In the genomic region with DNA sequence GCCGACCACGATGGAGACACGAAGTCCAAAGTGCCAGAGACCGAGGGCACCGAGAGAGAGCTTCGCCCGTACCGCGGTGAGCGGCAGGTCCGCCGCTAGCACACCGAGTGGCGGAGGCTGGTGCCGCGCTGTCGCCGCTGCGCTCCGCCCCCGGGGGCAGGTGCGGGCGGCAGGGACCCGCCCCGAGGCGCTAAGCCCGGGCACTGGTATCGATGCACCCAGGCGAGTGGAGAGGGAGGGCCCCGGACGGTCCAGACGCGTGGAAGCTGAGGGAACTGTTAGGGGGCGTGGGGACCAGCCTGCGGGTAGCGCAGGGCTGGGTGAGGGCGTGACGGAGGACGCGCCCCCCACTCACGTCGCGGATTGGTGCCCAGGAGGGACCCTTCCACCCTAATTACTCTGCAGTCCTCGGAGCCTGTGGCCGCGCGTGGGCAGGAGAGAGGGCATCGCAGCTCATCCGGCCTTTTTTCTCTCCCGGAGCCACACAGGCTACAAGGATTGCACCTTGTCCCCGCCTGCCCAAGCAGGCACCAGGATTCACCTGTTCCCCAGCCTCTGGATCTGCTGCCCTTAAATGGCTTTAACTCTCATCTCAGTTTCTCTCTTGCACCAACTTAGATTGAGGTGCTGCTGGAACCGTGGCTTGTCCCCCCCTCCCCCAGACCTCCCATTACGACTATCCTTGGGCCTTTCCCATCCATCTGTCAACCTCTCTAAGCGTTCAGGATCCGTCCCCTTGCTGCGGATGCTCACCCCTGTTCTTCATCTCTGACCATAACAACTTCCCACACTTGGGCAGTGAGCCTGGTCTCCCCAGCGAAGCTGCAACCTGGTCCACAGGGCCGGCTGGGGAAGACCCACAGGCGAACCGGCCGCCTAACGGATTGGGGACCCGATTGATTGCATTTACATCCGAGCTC, we compare ENCODE assay signal across 8 mouse cellular contexts. TPM values are rescaled to one million over a fixed set of nuclear protein-coding genes. Genes with fewer than 3 reads are reported as not detected.
DNase-seq lines count a peak whose midpoint lies in the region; ATAC-seq and TF ChIP-seq lines count a peak whose summit lies in the region.

No protein-coding gene starts in this region.

- H3K9ac ChIP-seq in forebrain, embryonic 15.5 days (replicated peaks): peak overlapping the region; percentile 50
- peak overlapping the region; percentile 41 for H3K9ac ChIP-seq in lung, embryonic 14.5 days

- DNase-seq in ovary, postnatal 14 days (ENCODE audit: low spot score): peak; percentile 2
- DNase-seq in ovary, adult 18-20 months (ENCODE audit: low spot score): no peak
- peak; percentile 77 for DNase-seq in cerebellum, adult 11 months
- DNase-seq in kidney, adult 18-20 months: peak; percentile 43
- peak; percentile 44 for DNase-seq in lung, embryonic 14.5 days
- DNase-seq in adipocyte (ENCODE audit: low spot score): no peak

- H3K4me3 ChIP-seq in forebrain, embryonic 15.5 days: peak overlapping the region; percentile 52
- peak overlapping the region; percentile 52 for H3K4me3 ChIP-seq in lung, embryonic 14.5 days (ENCODE audit: low read depth, low read length)
- peak overlapping the region; percentile 52 for H3K4me3 ChIP-seq in olfactory bulb, adult 2 months (ENCODE audit: insufficient read depth, low read depth, low read length)

- peaks cover 18% of the 10 kb centered on the region; the same call in 1 of the 2 replicates for H3K27me3 ChIP-seq in forebrain, embryonic 15.5 days
- peaks cover 57% of the 10 kb centered on the region for H3K27me3 ChIP-seq in lung, embryonic 14.5 days (ENCODE audit: insufficient read depth, low read length)

- H3K4me1 ChIP-seq in forebrain, embryonic 15.5 days: peaks cover 28% of the 10 kb centered on the region
- no peaks in the 10 kb centered on the region for H3K4me1 ChIP-seq in lung, embryonic 14.5 days (ENCODE audit: insufficient read depth)
- H3K4me1 ChIP-seq in olfactory bulb, adult 2 months (ENCODE audit: control insufficient read depth, insufficient read depth, low read length): peaks cover 20% of the 10 kb centered on the region

- peak; percentile 83 for ATAC-seq in forebrain, embryonic 15.5 days (replicated peaks)
- ATAC-seq in lung, embryonic 14.5 days (ENCODE audit: insufficient read depth): peak; percentile 68; the same call in 1 of the 2 replicates

- TF ChIP-seq CTCF in lung, embryonic 14.5 days (IDR thresholded peaks at IDR 0.05; ENCODE audit: low read depth): no peak
- no peak for TF ChIP-seq CTCF in olfactory bulb, adult 2 months (IDR thresholded peaks at IDR 0.05; ENCODE audit: insufficient read depth, low read depth, low read length)

- H3K9me3 ChIP-seq in forebrain, embryonic 15.5 days: no peaks in the 10 kb centered on the region
- H3K9me3 ChIP-seq in lung, embryonic 14.5 days (ENCODE audit: low read depth, low read length): no peaks in the 10 kb centered on the region

- TF ChIP-seq POLR2A in olfactory bulb, adult 2 months (IDR thresholded peaks at IDR 0.05; ENCODE audit: insufficient read depth, low read depth, low read length): no peak

- no peaks in the 10 kb centered on the region for H3K36me3 ChIP-seq in forebrain, embryonic 15.5 days
- no peaks in the 10 kb centered on the region for H3K36me3 ChIP-seq in lung, embryonic 14.5 days (ENCODE audit: insufficient read depth)

- H3K4me2 ChIP-seq in forebrain, embryonic 15.5 days (replicated peaks): peak overlapping the region; percentile 94
- H3K4me2 ChIP-seq in lung, embryonic 14.5 days: peak overlapping the region; percentile 96

- H3K27ac ChIP-seq in forebrain, embryonic 15.5 days (replicated peaks): 0 out of 2 replicates have a peak overlapping the region, but pooled peaks have one; percentile 23
- H3K27ac ChIP-seq in lung, embryonic 14.5 days (ENCODE audit: low read depth): no peak overlapping the region
- no peak overlapping the region for H3K27ac ChIP-seq in olfactory bulb, adult 2 months (ENCODE audit: insufficient read depth, low read depth, low read length)

- 4% methylated on average over 64 of the region's 64 CpGs for WGBS in forebrain, embryonic 15.5 days
- 2% methylated on average over 64 of the region's 64 CpGs for WGBS in lung, embryonic 14.5 days
- WGBS in olfactory bulb, adult 2 months: 8% methylated on average over 63 of the region's 64 CpGs

RNA-seq across cellular contexts. Expression of gene Tmem163, which starts 1.4 kb away (rescaled TPM):
- polyA plus RNA-seq in forebrain, embryonic 15.5 days (2015; fragmentation: Nextera tagmentation; extraction: Ambion mirVana): 17.3 and 18.8 TPM in 2 replicates
- 2.1 and 4.3 TPM in 2 replicates for polyA plus RNA-seq in lung, embryonic 14.5 days (2014; fragmentation: Nextera tagmentation; extraction: Ambion mirVana)
- polyA plus RNA-seq in olfactory bulb, adult 2 months (2012; ENCODE audit: insufficient read depth, insufficient read length, low replicate concordance, missing spikeins): not detected in 2 replicates

RNA-seq across cellular contexts. Expression of gene Acmsd, which starts 51.3 kb away (rescaled TPM):
- polyA plus RNA-seq in forebrain, embryonic 15.5 days (2015; fragmentation: Nextera tagmentation; extraction: Ambion mirVana): 0.09 TPM in 1 of 2 replicates, not detected in the other
- polyA plus RNA-seq in lung, embryonic 14.5 days (2014; fragmentation: Nextera tagmentation; extraction: Ambion mirVana): 0.18 and 0.45 TPM in 2 replicates
- not detected in 2 replicates for polyA plus RNA-seq in olfactory bulb, adult 2 months (2012; ENCODE audit: insufficient read depth, insufficient read length, low replicate concordance, missing spikeins)

Comparison
In these comparisons a context has a peak if more than half of its experiments do, and no peak if none do; other contexts are left out.
1. DNase-seq: peak in ovary, postnatal 14 days (single experiment), cerebellum, adult 11 months (single experiment), kidney, adult 18-20 months (single experiment) and lung, embryonic 14.5 days (single experiment); none in ovary, adult 18-20 months (single experiment) and adipocyte (single experiment).
2. Peak in every context shown above with its lines, with median percentiles within 50 percentile points of each other: H3K4me3 ChIP-seq.